ENCODE assay signal across 8 mouse cellular contexts in genomic region chr1:21078481-21079214, GRCm38 (mm10). TPM values are rescaled to one million over a fixed set of nuclear protein-coding genes. Genes with fewer than 3 reads are reported as not detected.
DNase-seq lines count a peak whose midpoint lies in the region; ATAC-seq and TF ChIP-seq lines count a peak whose summit lies in the region.

No protein-coding gene starts in this region.

- no peak for DNase-seq in cerebellum, adult 2 months
- DNase-seq in cerebellum, adult 11 months = no peak
- DNase-seq in thymus, postnatal 0 days (ENCODE audit: low spot score) = peak; percentile 18
- DNase-seq in thymus, postnatal 14 days = no peak
- DNase-seq in liver, embryonic 13.5 days = no peak
- no peak for DNase-seq in layer of hippocampus, adult 9-10 months (ENCODE audit: low spot score)

- H3K4me2 ChIP-seq in heart, embryonic 15.5 days = peak overlapping the region; percentile 72
- H3K4me2 ChIP-seq in liver, embryonic 13.5 days = peak overlapping the region; percentile 84
- H3K4me2 ChIP-seq in neural tube, embryonic 14.5 days (ENCODE audit: low read depth, low read length) = peak overlapping the region; percentile 67

- WGBS in cerebellum, adult 2 months = 4% methylated on average over 36 of the region's 36 CpGs
- WGBS in heart, embryonic 15.5 days = under 1% methylated on average over 33 of the region's 36 CpGs
- under 1% methylated on average over 36 of the region's 36 CpGs for WGBS in liver, embryonic 13.5 days (ENCODE audit: insufficient replicate concordance)
- WGBS in neural tube, embryonic 14.5 days = 1% methylated on average over 36 of the region's 36 CpGs

- peak overlapping the region; percentile 82 for H3K9ac ChIP-seq in heart, embryonic 15.5 days
- H3K9ac ChIP-seq in liver, embryonic 13.5 days = peak overlapping the region; percentile 73
- H3K9ac ChIP-seq in neural tube, embryonic 14.5 days (replicated peaks; ENCODE audit: low read depth, low read length) = peak overlapping the region; percentile 74

- peak overlapping the region; percentile 72 for H3K4me3 ChIP-seq in cerebellum, adult 2 months (replicated peaks; ENCODE audit: insufficient read depth, low read depth, low read length)
- H3K4me3 ChIP-seq in heart, embryonic 15.5 days = peak overlapping the region; percentile 89
- peak overlapping the region; percentile 68 for H3K4me3 ChIP-seq in liver, embryonic 13.5 days (replicated peaks)
- peak overlapping the region; percentile 53 for H3K4me3 ChIP-seq in neural tube, embryonic 14.5 days (ENCODE audit: low read depth, low read length)

- TF ChIP-seq POLR2A in cerebellum, adult 2 months (IDR thresholded peaks at IDR 0.05; ENCODE audit: borderline replicate concordance, insufficient read depth, low read length) = no peak

- H3K36me3 ChIP-seq in heart, embryonic 15.5 days = no peaks in the 10 kb centered on the region
- no peaks in the 10 kb centered on the region for H3K36me3 ChIP-seq in liver, embryonic 13.5 days
- no peaks in the 10 kb centered on the region for H3K36me3 ChIP-seq in neural tube, embryonic 14.5 days (ENCODE audit: control insufficient read depth, insufficient read depth, low read length)

- no peak for TF ChIP-seq CTCF in cerebellum, adult 2 months (IDR thresholded peaks at IDR 0.05; ENCODE audit: borderline replicate concordance, insufficient read depth, low read depth, low read length)

- H3K27ac ChIP-seq in cerebellum, adult 2 months (ENCODE audit: insufficient read depth, low read length) = no peak overlapping the region
- peak overlapping the region; percentile 78 for H3K27ac ChIP-seq in heart, embryonic 15.5 days
- H3K27ac ChIP-seq in liver, embryonic 13.5 days = no peak overlapping the region
- H3K27ac ChIP-seq in neural tube, embryonic 14.5 days (ENCODE audit: low read depth, low read length) = no peak overlapping the region

- H3K9me3 ChIP-seq in heart, embryonic 15.5 days (replicated peaks) = no peaks in the 10 kb centered on the region
- no peaks in the 10 kb centered on the region for H3K9me3 ChIP-seq in liver, embryonic 13.5 days (replicated peaks)
- H3K9me3 ChIP-seq in neural tube, embryonic 14.5 days (ENCODE audit: control insufficient read depth, low read length) = no peaks in the 10 kb centered on the region

- H3K27me3 ChIP-seq in cerebellum, adult 2 months (ENCODE audit: control insufficient read depth, insufficient read depth, low read length) = no peaks in the 10 kb centered on the region
- H3K27me3 ChIP-seq in heart, embryonic 15.5 days = no peaks in the 10 kb centered on the region
- peaks cover 16% of the 10 kb centered on the region for H3K27me3 ChIP-seq in liver, embryonic 13.5 days
- H3K27me3 ChIP-seq in neural tube, embryonic 14.5 days (ENCODE audit: control insufficient read depth, insufficient read depth, low read length) = no peaks in the 10 kb centered on the region

- ATAC-seq in heart, embryonic 15.5 days (replicated peaks; ENCODE audit: insufficient number of reproducible peaks, insufficient read depth, low FRiP score, low read depth) = peak; percentile 47
- ATAC-seq in liver, embryonic 13.5 days (ENCODE audit: low read depth) = peak; percentile 33
- peak; percentile 57 for ATAC-seq in neural tube, embryonic 14.5 days (ENCODE audit: low read depth)

- H3K4me1 ChIP-seq in cerebellum, adult 2 months (ENCODE audit: control insufficient read depth, insufficient read depth, low read length) = no peaks in the 10 kb centered on the region
- H3K4me1 ChIP-seq in heart, embryonic 15.5 days (replicated peaks) = peaks cover 50% of the 10 kb centered on the region
- peaks cover 35% of the 10 kb centered on the region for H3K4me1 ChIP-seq in liver, embryonic 13.5 days (replicated peaks)
- H3K4me1 ChIP-seq in neural tube, embryonic 14.5 days (ENCODE audit: control insufficient read depth, insufficient read depth, low read length) = 0 out of 2 replicates have a peak, but pooled peaks cover 7% of the 10 kb centered on the region

RNA-seq across cellular contexts. Expression of gene Tram2, which starts 0.4 kb away (rescaled TPM):
- 0.93 and 1.0 TPM in 2 replicates for polyA plus RNA-seq in cerebellum, adult 2 months (2012; rRNA removed)
- polyA plus RNA-seq in thymus, postnatal 0 days (2015; fragmentation: Nextera tagmentation; extraction: Ambion mirVana) = 3.1 and 3.6 TPM in 2 replicates
- polyA plus RNA-seq in heart, embryonic 15.5 days (2015; fragmentation: Nextera tagmentation; extraction: Ambion mirVana) = 3.4 and 4.3 TPM in 2 replicates
- 1.2 and 1.3 TPM in 2 replicates for polyA plus RNA-seq in liver, embryonic 13.5 days (2015; fragmentation: Nextera tagmentation; extraction: Ambion mirVana)
- polyA plus RNA-seq in neural tube, embryonic 14.5 days (2014; fragmentation: Nextera tagmentation; extraction: Ambion mirVana) = 2.0 and 2.6 TPM in 2 replicates
